Mouse (Mus musculus) 416B (cell line): ENCODE measurements at regions not wholly inside any gene's neighbourhood (a gene's known extent, or its start where the extent isn't known, plus 50 kb on each side); places are given as distances from the start of the nearest gene placed in this dataset.
"Not testable (repeated sequence)": the region's sequence is repeated elsewhere in the genome, so short reads cannot be mapped to it uniquely, and the experiment has no call there.

Experiments used
- DNase-seq: peaks from one replicate; pipeline ENCODE4 v3.0.0; 2011; ENCODE audit warnings: low read depth

DNA sequence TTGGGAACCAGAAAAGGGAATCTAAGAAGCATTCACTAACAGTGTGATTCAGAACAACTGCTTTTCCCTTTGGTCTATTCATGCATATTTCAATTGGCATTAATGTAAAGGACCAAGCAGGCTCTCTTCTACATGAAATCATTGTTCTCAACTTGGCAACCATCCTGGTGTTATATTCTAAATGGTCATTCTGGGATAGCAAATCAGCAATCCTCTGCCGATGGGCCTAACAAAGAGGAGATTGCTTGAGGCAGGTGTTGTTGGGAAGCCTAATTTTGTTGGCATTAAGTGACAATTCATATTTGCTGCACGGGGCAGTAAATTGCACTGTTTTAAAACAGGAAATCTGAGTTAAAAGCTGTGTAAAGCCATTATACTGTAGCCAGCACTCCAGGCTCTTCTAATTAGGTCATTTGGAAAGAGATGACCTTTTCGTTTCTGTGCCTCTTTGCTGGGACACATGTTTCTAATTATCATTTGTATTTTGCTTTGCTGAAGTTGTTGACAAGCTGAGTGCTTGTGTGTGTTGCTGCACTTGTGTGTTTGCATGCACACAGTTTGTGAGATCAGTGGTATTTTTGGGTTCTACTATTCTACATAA, 275.4 kb downstream of the Cetn3 start:
- DNase-seq = no peak

DNA sequence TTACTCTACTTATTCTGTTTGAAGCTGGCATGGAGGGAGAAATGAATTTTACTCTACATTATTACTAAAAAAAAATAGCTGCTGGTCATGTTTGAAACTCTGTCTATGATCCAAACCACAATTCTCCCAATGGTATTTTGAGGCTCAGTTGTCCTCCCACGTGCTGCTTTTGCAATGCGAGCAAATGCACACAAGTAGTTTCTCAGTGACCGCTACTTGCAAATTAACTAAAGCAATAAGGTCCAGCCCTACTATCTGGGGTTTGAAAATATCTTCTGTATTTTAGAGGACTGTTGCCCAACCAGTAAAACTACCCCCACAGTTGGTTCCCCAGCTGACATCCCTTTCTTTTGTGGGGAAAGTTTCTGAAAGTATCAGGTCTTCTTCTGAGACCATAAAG, 276.0 kb downstream of the Cetn3 start:
- DNase-seq = no peak

DNA sequence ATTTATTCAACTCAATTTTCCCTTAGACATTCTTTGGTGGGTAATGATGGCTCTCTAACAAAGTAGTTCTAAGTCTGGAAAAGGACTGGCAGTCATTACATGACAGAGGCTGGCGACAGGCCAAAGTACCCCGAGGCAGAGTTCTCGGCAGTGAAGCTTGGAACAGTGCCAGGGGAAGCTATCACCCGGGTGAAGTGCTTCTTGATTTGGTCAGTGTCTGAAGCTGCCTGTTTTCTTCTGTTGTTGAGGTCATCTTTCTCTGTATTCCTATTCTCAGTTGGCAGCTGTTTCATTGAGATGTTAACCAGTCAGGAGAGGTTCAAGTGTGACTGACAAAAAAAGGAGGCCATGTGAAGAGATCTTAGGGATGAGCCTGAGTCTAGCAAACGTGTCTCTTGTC, 276.6 kb downstream of the Cetn3 start:
- peak; percentile 75 for DNase-seq

DNA sequence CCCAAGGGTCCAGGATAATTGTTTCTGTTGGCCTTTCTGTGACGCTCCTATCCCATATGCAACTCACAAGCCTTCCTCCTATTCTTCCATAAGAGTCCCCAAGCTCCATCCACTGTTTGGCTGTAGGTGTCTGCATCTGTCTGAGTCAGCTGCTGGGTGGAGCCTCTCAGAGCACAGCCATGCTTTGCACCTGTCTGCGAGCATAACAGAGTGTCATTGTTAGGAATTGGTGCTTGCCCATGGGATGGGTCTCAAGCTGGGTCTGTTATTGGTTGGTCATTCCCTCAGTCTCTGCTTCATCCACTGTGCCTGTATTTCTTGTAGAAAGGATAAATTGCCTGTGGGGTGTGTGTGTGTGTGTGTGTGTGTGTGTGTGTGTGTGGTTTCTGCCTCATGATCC, 281.0 kb downstream of the Cetn3 start:
- DNase-seq = not testable (repeated sequence)

DNA sequence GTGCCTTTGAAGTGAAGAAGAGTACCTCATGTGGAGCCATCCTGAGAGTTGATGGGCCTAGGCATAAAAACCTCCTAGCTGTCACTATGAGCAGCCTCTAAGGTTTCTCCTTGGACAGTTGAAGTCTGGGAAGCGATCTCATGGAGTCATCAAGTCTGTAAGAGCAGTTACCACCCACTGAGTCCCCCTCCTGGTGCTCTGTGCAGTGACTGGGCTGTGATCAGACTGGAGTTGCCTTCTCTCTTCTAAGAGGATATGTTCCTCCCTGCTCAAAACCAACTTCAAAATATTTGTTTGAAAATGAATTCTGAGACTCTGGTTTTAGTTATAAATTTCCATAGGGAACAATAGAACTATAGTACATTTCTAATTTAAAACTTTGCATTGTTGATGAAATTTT, 283.3 kb downstream of the Cetn3 start:
- no peak for DNase-seq

GRCm38 (mm10) chr13:82066674-82067270, 283.9 kb downstream of the Cetn3 start:
- DNase-seq = no peak

- no peak for DNase-seq
Measured at GRCm38 (mm10) chr13:82072449-82072848, 289.6 kb downstream of the Cetn3 start.

- DNase-seq = peak; percentile 57
Measured at GRCm38 (mm10) chr13:82073343-82073742, 290.5 kb downstream of the Cetn3 start.

GRCm38 (mm10) chr13:82081375-82081774, 298.5 kb downstream of the Cetn3 start:
- DNase-seq = no peak

- DNase-seq = peak; percentile 26
Measured at GRCm38 (mm10) chr13:82087635-82088034, 304.8 kb downstream of the Cetn3 start.

DNA sequence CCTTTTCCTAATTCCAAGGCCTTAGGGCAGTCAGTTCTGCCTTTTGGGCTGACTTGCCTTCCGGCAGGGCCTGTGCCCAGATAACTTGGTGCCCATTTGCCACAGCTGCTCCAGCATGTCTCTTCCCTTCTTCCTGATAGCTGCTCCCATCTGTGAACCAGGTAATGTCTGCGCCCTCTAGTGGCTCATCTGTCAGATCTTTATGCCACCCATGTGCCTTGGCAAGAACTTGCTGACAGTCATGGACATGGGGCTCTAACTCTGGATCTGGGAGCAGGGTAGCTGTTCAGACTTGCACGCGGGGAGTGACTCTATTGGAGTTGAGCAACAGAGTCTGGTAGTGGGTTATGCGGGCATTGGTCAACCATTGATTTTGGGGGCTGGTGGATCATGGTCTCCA, 309.3 kb downstream of the Cetn3 start:
- peak; percentile 23 for DNase-seq

DNA sequence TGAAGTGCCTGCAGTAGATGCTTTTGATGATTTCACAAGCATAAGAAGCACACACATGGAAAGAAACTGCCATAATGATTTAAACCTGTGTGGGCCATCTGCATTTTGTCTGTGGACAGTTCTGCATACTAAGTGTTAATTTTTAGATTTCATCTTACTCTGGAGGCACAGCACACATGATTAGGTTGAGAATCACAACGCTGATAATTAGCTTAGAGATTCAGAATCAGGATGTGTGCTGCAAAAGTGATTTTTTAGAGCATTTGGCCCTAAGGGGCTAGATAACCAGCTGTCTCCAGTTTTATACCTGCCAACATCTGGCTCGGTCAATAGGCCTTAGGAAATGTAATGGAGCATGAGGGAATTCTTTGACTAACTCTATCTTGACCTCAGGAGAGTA, 323.2 kb downstream of the Cetn3 start:
- no peak for DNase-seq

DNA sequence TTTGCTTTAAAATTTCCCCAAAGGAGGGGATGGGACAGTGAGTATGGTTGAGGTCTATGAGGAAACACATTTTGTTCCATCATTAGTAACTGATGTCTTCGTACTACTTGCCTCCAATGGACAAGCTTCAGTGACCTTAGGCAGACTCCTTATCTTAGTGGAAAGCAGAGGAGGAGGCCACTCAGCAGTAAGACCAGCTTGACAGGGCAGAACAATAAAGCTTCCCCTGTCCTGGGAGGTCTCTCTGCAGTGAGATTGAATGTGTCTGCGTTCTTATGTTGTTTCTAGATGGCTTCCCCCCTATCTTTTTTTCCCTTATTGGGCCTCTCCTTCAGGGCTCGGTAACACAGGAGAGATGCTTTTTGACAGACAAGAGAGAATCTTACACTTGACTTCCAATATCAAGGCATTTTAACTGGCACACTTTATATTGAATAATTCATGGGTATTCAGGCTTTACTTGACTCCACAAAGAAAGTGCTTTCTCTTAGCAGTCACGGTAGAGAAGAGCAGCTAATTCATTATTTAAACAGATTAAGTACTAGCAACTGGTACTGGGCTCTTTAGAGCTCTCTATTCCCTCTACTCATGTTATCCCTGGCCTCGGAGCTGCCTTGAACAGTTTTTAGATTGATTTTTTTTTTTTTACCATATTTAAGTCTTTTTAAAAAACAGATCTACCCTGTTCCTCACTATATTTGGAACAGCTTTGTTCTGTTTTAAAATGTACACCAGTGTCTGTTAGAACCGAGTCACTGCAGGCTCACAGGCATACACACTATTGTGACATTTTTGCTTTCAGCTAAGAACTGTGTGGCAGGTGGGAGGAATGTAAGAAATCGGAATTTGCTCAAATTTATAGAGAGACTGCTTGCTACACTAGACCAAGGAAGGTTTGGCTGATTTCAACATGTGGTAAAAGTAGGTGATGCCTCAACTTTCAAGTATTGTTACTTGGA, 347.2 kb downstream of the Cetn3 start:
- no peak for DNase-seq
